Mouse (Mus musculus): ENCODE data around the gene Acsl5.

- TF ChIP-seq POLR2A (IDR thresholded peaks at IDR 0.05; ENCODE audit: extremely low read depth, insufficient read depth, low read length) = no peak
- no peak for TF ChIP-seq CTCF (IDR thresholded peaks at IDR 0.05; ENCODE audit: extremely low read depth, insufficient read depth, low read length)
Observed at GRCm38 (mm10) chr19:55256156-55256555, 4.4 kb downstream of the Acsl5 start.
